Mouse (Mus musculus) kidney, adult 11 months (tissue): Measurements from ENCODE around the gene Ankrd23.

Experiments used
- DNase-seq: peaks from one replicate; pipeline ENCODE4 v3.0.0; 2022

The Ankrd23 gene

DNA sequence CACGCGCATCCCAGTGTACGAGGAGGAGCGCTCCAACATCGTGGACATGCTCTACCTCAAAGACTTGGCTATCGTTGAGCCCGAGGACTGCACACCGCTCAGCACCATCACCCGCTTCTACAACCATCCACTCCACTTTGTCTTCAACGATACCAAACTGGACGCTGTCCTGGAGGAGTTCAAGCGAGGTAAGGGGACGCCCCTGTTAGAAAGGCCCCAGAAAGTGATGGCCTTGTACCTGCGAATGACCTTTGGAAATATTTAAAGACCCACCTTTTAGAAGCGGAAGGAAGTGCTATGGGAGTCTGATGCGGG, 23.8 kb downstream of the Ankrd23 start:
- DNase-seq, result no peak

DNA sequence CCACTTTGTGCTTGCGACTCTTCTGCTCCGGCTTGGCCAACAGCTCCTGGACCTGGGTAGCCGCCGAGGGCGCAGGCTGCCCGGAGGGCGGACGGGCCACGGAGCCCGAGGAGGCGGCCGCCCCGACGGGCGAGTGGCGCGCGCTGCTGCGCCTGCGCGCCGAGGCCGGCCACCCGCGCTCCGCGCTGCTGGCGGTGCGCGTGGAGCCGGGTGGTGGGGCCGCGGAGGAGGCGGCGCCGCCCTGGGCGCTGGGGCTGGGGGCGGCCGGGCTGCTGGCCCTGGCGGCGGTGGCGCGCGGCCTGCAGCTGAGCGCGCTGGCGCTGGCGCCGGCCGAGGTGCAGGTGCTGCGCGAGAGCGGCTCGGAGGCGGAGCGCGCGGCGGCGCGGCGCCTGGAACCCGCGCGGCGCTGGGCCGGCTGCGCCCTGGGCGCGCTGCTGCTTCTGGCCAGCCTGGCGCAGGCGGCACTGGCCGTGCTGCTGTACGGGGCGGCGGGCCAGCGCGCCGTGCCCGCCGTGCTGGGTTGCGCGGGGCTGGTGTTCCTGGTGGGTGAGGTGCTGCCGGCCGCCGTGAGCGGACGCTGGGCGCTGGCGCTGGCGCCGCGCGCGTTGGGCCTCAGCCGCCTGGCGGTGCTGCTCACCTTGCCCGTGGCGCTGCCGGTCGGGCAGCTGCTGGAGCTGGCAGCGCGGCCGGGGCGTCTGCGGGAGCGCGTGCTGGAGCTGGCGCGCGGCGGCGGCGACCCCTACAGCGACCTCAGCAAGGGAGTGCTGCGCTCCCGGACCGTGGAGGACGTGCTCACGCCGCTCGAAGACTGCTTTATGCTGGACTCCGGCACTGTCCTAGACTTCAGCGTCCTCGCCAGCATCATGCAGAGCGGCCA, 24.4 kb downstream of the Ankrd23 start:
- no peak for DNase-seq

DNA sequence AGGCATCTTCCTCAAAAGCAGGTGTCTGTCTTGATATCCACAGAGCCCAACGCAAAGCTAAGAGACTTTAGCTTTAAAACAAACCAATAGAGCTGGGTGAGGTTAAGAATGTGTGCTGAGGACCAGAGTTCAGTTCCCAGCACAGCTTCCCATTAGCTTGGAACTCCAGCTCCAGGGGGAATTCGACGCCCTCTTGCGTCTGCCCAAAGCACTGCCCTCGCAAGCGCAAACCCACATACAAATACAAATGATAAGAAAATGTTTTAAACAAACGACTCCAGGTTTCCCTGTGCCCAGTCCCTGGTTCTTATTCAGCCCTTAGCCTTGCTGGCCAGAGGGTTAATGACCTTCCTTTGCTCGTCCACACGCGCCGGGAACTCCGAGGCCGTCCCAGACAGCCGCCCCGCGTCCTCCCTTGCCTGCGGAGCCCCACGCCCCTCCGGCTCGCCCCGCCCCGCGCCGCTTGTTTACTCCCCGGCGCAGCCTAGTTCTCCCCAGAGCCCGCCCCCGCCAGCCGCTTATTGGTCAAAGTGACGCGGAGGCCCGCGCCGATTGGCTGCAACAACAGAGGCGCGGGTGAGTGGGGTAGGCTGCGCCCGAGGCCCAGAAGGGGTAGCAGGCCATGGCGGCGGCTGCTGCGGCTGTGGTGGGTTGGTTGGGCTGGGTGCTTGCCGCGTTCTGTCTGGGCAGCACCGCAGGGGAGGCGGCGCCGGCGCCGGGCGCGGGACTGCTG, 25.2 kb downstream of the Ankrd23 start, which contains the start of gene Cnnm3:
Cnnm3 (plus strand) TSS at position 579 of the 733 bp plus-strand sequence.
- DNase-seq, result peak; percentile 98

DNA sequence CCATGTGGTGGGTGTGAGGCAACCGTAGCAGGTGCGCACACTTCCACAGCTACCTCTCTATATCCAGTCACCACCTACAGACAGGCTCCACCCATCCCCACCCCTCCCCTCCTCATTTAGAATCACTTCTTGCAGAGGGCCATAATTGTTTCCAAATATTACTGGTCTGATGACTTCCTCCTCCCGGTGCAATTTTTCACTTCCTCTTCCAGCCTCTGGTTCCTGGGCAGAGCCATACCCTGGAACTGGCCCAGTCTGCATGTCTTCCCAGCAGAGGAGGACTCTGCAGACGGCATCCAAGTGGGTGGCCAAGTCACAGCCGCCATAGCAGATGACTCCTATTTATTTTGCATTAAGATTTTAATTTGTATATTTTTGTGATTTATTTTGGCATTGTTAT, 28.4 kb downstream of the Ankrd23 start:
- no peak for DNase-seq

DNA sequence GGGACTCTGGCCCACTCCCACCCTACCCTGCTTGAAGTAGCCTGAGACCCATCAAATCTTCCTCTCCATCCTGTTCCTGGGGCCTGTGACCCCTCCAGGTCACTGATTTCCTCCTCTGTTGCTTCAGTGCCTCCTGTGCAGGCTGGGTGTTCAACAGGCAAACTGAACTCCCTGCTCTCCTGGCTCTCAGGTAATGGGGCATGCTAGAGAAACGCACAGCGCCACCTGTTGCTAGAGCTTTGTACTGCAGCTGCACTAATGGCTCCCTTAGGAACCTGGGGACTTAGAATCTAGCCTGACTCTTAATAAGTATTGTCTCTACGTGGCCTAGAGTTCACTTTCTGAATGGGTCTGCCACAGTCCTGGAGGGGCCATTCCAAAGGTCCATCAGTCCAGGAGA, 35.4 kb downstream of the Ankrd23 start:
- DNase-seq, result peak; percentile 64

DNA sequence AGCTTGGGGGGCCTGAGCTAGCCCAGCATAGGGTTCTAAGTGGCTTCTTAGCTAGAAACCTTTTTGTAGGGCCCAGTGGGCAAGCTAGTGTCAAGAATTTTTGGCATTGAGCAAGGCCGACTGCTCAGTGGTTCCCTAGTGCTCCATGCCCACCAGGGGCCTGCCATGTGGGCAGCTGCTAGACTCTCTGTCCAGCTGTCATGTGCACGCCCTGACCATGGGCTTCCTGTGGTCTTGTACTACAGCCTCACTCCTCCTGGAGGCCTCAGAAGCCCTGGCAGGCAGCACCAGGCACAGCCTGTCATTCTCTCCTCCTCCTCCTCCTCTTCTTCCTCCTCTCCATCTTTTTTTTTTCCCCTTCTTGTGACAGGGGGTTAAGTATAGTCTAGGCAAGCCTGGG, 39.4 kb downstream of the Ankrd23 start:
- DNase-seq, result no peak

DNA sequence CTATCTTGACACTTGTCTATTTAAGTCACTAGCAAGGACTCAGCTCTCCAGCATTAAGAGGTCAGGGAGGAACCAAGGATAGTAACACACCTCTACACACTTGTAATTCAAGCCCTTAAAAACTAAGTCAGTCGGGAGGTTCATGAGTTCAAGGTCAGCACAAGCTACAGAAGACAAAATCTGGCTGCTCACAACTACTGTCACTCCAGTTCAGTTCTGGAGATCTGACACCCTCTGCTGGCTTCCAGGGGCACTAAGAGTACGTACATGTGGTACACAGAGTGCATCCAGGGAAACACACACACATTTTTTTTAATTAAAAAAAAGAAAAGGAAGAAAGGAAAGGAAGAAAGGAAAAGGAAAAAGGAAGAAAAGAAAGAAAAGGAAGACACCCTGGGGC, 40.0 kb downstream of the Ankrd23 start:
- no peak for DNase-seq

DNA sequence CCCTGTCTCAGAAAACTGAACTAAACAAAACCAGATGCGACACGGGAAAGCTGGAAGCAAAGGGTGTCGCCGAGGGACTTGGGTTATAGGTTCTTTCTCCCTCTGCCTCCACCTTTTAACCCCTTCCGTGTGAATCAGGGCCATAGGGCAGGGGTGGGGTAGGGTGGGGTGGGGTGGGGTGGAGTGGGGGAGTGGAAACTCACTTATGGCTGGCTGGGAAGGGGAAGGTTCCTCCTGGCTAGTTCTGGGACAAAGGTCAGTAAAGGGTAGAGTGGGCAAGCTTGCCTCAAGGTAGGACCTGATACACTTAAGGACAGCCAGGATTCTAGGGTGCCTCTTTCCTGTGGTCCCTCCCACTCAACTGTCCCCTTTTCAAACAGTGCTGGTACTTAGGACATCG, 43.4 kb downstream of the Ankrd23 start:
- no peak for DNase-seq

DNA sequence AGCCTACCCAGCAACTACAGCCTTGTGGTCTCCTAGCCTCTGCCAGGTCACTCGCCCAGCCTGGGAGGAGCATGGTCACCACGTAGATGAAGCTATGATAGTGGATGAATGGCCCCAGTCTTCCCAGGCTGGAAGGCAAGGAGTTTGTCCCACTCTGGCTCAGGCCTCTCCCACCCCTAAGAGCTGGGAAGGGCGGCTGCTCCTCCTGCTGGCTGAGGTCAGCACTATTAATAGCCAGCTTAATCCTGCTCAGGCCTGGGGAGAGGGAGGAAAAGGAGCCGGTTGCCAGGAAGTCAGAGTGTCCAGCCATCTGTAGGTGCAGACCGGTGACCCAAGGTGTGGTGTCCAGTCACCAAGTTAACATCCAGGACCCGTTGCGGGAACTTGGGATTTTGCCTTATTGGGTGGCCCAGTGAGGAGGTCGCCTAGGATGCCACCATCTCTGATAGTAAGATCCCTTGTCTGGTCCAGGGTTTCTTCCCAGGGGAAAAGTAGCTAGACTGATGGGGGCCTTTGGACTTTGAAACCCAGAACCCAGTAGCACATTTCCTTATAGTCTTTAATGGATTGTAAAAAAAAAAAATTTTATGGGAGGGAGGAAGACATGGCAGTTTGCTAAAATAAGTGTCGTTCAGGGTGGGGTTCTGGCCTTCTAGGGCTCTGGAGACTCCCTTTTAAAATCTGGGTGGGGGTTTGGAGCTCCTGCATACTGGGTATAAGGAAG, 44.1 kb downstream of the Ankrd23 start:
- DNase-seq, result peak; percentile 64

DNA sequence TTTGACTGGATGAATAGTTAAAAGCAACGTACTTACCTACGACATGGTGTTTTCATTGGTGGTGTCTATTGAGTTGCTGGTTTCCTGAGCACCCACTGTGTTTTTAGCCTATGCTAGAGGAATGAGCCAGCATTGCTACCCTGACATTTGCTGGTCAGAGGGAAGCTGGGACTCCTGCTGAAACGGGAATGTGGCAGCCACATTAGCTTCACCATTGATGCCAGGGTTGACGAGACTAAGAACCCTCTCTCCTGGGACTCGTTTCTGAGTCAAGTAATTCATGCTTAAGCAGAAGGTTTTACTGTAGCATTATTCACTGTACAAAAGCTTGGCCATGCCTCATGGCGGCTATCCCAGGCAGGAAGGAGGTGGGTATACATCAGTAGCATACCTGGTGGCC, 47.0 kb downstream of the Ankrd23 start:
- DNase-seq, result no peak

DNA sequence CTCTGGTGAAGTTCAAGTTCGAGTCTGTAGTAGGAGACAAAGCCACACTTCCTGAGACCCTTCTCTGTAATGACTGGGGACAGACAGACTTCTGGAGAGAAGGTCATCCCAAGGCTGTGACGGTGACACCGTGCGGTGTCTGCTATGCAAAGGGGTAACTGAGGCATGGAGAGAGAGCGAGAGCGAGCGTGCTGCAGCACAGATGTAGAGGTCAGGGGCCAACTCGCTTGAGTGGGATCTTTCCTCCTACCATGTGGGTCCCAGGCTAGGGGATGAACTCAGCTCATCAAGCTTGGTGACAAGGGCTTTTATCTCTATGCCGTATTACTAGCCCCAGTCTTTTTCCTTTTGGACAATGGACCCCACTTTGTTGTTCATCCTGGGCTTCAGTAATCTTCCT, 49.6 kb downstream of the Ankrd23 start:
- no peak for DNase-seq

DNA sequence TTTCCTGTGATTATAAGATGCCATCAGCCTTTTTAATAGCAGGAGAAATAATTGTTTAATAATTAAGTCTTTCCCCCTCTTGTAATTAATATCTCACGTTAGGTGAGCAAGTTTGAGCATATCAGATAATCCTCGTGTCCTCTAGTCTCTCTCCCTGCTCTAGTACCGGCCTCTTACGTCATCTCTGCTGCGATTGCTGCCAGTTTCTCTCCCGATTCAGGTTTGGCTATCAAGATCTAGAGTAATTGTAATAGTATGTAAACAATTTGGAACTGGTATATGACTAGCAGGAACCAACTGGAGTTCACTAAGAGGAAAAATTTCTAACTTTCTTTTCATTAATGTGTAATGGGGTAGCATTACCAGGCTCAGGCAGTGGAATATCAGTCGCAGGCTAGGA, 51.6 kb downstream of the Ankrd23 start:
- no peak for DNase-seq

DNA sequence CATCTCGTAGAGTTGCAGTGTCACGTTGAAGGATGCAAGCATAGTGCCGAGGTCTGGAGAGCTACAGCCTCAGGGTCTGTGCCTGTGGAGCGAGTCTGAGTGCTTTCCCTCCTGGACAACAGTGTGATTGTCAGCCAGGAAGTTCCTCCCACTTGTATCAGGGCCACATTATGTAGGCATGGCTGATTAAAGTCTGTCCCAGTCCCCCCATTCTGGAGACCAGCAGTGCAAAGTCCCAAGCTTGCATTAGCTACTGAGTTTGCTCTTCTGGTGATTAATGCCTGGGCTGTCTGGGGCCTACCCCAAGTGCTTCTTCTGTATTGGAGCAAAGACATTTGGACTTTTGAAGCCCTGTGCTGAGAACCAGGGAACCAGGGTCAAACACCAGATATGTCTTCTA, 52.9 kb downstream of the Ankrd23 start:
- DNase-seq, result no peak
